Mouse (Mus musculus): ENCODE data around the gene Fkbp11. TPM values are rescaled to one million over a fixed set of nuclear protein-coding genes. Genes with fewer than 3 reads are reported as not detected.

The Fkbp11 gene
- total RNA-seq, 2 experiments from 2014 or later, result 4.7 to 7.2 TPM

Other genes with a start within 250 kb of the Fkbp11 start
- gene Lalba, start 245.5 kb downstream of the Fkbp11 start, total RNA-seq (2021), result not detected
- gene Olfr279, start 235.8 kb downstream of the Fkbp11 start, total RNA-seq (2021), result not detected
- 10 to 100 TPM; 74.0 to 75.6 TPM for gene Kansl2, start 193.9 kb downstream of the Fkbp11 start, total RNA-seq (2021)
- 10 to 100 TPM; 31.0 to 31.9 TPM for gene Ccnt1, start 157.3 kb downstream of the Fkbp11 start, total RNA-seq (2021)
- gene 4930415O20Rik, start 157.2 kb downstream of the Fkbp11 start, total RNA-seq (2021), result 1 to 10 TPM in 1 of 2 experiments, under 1 TPM in 1; 0.68 to 1.0 TPM
- 100 to 1,000 TPM; 188 to 238 TPM for gene Adcy6, start 118.1 kb downstream of the Fkbp11 start, total RNA-seq (2021)
- 1 to 10 TPM; 4.1 TPM for gene Cacnb3, start 97.4 kb downstream of the Fkbp11 start, total RNA-seq (2021)
- 10 to 100 TPM; 43.5 to 52.8 TPM for gene Ddx23, start 65.3 kb downstream of the Fkbp11 start, total RNA-seq (2021)
- gene Rnd1, start 50.7 kb downstream of the Fkbp11 start, total RNA-seq (2021), result 1 to 10 TPM; 1.3 to 1.5 TPM
- under 1 TPM in 1 of 2 experiments, not detected in 1; 0.18 TPM for gene Ccdc65, start 20.0 kb downstream of the Fkbp11 start, total RNA-seq (2021)
- gene Arf3, start 35.0 kb upstream of the Fkbp11 start, total RNA-seq (2021), result 10 to 100 TPM; 18.5 to 20.8 TPM
- under 1 TPM; 0.34 to 0.57 TPM for gene Wnt10b, start 50.0 kb upstream of the Fkbp11 start, total RNA-seq (2021)
- gene Wnt1, start 61.7 kb upstream of the Fkbp11 start, total RNA-seq (2021), result not detected
- gene Ddn, start 81.3 kb upstream of the Fkbp11 start, total RNA-seq (2021), result under 1 TPM; 0.21 to 0.59 TPM
- gene Prkag1, start 103.3 kb upstream of the Fkbp11 start, total RNA-seq (2021), result 100 to 1,000 TPM in 1 of 2 experiments, 10 to 100 TPM in 1; 90.5 to 103 TPM
- gene Kmt2d, start 143.0 kb upstream of the Fkbp11 start, total RNA-seq (2021), result 10 to 100 TPM; 52.1 to 57.7 TPM
- 1 to 10 TPM; 2.0 to 2.8 TPM for gene Rhebl1, start 166.3 kb upstream of the Fkbp11 start, total RNA-seq (2021)
- 1 to 10 TPM; 1.8 TPM for gene Dhh, start 170.3 kb upstream of the Fkbp11 start, total RNA-seq (2021)
- 10 to 100 TPM; 11.5 to 13.4 TPM for gene Lmbr1l, start 190.0 kb upstream of the Fkbp11 start, total RNA-seq (2021)
- gene Tuba1b, start 206.4 kb upstream of the Fkbp11 start, total RNA-seq (2021), result 100 to 1,000 TPM; 163 to 175 TPM
- gene Gm49450, start 225.4 kb upstream of the Fkbp11 start, total RNA-seq (2021), result not detected
- gene Tuba1a, start 225.5 kb upstream of the Fkbp11 start, total RNA-seq (2021), result 100 to 1,000 TPM in 1 of 2 experiments, 10 to 100 TPM in 1; 99.4 to 105 TPM

All from heart, postnatal 25 days (tissue).